Mouse (Mus musculus): Measurements from ENCODE around the gene Wrap73.

Wrap73 gene

DNA sequence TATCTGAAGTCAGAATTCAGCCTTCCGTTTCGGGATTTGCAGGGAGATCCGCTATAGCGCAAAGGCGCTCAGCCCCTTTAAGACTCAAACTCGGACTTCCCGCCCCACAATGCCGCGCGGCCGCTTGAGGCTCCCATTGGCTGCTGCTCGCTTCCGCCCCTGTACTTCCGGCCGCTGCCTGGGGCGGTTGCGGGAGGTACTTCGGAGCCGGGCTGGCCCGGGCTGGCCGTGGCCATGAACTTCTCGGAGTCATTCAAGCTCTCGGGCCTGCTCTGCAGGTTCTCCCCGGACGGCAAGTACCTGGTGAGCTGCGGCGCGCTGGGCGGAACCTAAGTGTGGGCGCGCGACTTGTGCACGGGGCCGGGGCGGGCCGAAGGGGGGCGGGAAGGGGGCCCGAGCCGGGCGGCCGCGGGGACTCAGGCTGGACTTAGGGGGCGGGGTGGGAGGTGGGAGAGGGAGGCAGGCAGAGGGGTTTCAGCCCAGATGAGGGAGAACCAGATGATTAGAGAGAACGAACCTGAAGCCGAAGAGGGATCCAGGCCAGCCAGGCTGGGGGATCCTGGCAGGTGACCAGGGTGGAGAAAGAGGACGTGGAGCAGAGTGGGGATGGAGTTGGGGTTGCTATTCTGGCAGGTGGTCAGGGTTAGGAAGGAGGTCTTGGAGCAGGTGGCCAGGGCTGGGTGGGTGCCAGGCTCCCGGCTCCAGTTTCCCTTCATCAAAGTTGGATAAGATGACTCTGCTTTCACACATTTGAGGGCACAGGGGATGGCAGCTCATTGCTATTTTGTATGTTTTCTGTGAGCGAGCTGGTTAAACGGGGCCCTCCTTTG lies at the start of gene Wrap73:
Gene Wrap73 (plus strand): TSS at position 162 of the 830 bp plus-strand sequence.
- DNase-seq, result peak; percentile 83

DNA sequence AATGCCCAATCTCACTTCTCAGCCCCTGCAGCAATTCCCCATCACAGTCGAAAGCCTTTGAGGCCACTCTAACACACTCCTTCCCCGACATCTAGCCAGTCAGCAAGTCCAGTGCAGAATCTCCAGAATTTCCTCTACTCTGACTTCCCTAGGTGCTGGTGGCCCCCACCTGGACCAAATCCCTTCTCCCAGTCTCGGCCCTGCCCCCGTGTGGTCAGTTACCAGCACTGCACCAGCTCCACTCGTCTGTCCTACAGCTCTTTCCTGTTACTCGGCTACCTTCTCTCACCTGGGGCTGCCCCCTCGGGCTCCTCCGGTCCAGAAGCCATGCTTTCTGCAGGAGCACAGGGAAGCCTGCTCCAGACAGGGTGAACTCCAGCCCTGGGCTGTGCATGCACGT lies 49.0 kb upstream of the Wrap73 start:
- DNase-seq, result peak; percentile 30

DNA sequence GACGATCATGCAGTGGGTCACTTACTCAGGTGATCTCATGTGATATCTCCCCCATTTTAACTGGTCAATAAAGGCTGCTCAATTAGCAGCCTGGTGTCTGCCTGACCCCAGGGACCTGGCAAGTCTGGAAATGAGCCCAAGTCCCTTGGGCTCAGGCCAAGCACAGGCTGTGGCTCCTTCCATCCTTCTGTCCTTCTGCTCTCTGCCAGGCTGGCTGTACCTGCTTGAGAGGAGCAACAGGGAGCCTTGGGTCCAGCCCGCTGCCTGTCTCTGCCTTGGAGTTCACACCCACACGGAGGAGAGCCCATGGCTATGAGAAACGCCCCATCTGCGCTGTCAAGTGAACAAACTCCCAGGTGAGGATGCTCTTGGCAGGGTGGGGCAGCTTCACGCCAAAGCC lies 46.1 kb upstream of the Wrap73 start:
- no peak for DNase-seq

GRCm38 (mm10) chr4:154099361-154099760 lies 42.8 kb upstream of the Wrap73 start:
- no peak for DNase-seq

- no peak for DNase-seq
Observed at GRCm38 (mm10) chr4:154103386-154103785, 38.8 kb upstream of the Wrap73 start.

DNA sequence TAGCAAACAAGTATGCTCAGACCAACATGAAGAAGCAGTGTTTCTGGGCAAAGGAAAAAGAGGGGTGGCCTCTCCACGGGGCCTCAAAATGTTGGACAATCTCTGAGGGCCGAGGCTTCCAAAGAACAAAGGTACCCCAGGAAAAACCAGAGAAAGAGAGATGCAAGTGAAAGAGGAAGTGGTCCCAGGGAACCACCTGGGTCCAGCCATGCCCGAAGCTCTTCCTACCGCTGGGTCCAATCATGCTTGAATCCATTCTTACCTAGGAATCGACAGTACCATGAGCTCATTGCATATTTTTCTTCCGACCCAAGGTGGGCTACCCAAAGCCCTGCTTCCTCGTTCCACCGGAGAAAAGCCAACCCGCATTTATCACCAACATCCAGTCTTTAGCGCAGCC lies 38.3 kb upstream of the Wrap73 start:
- no peak for DNase-seq

DNA sequence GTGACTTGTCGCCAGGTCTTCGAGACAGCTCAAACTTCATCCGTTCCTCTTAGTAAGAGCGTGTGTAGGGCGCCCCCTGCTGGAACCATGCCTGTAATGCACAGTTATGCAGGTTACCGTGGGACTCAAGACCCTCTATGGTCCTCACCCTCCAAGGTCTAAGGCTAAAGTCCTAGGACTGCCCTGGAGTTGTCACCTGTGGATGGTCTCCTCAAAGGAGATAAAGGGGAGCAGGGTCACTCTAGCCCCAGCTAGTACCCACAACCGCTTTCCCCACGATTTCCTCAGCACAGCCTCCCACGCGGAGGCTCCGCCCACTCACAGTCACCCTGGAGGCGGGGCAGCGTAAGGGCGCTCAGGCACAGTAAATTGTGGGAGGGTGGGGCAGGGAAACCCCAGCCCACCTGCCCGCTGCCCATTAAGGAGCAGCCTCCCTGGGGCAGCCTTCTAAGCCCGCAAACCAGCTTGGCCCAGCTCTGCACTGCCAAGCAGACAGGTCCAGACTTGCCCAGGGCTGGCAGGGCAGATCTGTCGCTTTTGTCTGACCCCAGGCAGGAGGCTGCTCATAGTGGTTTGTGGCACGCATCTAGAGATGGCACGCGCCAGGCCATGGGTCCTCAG lies 36.7 kb upstream of the Wrap73 start:
- peak; percentile 59 for DNase-seq

GRCm38 (mm10) chr4:154106497-154107061 lies 35.6 kb upstream of the Wrap73 start:
- no peak for DNase-seq

DNA sequence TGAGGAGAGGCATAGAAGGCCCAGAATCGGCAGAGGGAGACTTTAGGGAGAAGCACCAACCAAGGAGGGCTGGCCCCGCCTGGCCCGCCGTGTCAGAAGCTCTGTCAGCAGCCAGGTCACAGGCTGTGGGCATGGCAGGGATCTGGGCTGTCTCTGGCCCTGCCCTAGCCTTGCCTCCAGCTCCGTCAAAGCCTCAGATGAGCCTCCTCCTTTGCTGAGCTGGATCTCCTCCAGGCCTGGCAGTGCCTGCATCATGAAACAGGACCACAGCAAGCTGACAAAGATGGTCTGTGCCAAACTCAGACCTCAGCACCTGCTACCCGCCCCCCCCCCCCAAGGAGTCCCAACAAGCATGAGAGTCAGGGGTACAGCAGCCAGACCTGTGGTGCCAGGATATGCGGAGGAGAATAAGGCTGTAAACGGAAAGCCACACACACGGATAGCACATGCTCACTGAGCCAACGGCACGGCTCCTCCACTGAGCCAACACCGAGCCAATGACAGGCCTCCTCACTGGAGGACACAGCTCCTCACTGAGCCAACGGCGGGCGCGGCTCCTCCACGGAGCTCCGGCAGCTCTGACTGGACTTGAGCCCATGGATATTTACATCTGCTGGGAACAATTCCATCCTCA lies 32.8 kb upstream of the Wrap73 start:
- no peak for DNase-seq

DNA sequence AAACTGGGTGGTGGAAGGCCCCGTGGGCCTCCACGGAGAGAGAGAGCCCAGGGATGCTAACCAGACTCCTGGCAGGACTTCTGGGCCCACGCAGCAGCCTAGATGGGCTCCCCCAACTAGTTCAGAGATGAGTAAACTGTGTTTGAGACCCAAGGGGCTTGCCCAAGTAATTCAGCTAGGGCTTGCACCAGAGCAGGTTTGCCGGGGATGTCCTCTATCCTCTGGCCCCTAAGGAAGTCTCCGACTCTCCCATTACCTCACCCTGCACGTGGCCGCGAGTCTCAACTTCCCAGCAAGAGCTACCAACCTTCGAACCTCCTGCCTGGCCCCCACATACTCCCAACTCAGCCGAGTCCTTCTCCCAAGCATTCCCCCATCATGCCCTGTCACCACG lies 32.3 kb upstream of the Wrap73 start:
- DNase-seq, result no peak

- no peak for DNase-seq
Observed at GRCm38 (mm10) chr4:154116421-154116820, 25.8 kb upstream of the Wrap73 start.

DNA sequence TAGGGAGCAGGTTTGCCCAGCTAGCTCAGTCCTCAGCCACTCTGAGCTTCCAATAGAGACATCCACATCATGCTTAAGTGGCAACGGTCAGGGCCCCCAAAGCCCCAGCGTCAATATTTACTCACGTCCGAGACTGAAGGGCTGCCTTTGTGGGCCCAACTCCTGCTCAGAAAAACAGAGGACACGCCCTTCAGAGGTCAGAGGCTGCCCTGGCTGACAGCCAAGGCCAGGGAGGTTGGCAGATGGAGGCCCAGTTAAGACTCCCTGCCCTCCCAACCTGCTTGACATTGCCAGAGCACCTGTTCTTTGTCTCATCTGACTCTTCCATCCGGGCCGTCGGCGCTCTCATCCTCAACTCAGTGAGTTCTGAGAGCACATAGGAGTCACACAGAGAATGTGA lies 23.4 kb upstream of the Wrap73 start:
- DNase-seq, result no peak

GRCm38 (mm10) chr4:154119208-154119607 lies 23.0 kb upstream of the Wrap73 start:
- DNase-seq, result no peak

- DNase-seq, result no peak
Observed at GRCm38 (mm10) chr4:154121800-154122199, 20.4 kb upstream of the Wrap73 start.

- no peak for DNase-seq
Observed at GRCm38 (mm10) chr4:154122374-154122773, 19.8 kb upstream of the Wrap73 start.

DNA sequence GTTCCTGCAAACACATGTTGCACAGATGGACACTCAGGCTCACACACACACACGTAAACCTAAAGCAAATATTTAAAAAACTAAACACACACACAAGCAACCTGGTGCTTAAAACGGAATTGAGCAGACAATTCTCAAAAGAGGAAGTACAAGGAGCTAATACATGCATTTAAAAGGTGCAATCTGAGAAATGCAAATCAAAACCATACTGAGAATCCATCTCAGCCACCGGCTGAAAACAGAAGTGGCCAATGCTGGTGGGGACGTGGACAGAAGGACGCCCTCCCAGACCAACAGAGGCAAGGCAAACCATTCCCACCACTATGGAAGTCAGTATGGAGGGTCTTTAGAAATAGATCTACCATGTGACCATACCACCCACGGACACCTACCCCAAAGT lies 18.6 kb upstream of the Wrap73 start:
- no peak for DNase-seq

- DNase-seq, result no peak
Observed at GRCm38 (mm10) chr4:154125202-154125601, 17.0 kb upstream of the Wrap73 start.

DNA sequence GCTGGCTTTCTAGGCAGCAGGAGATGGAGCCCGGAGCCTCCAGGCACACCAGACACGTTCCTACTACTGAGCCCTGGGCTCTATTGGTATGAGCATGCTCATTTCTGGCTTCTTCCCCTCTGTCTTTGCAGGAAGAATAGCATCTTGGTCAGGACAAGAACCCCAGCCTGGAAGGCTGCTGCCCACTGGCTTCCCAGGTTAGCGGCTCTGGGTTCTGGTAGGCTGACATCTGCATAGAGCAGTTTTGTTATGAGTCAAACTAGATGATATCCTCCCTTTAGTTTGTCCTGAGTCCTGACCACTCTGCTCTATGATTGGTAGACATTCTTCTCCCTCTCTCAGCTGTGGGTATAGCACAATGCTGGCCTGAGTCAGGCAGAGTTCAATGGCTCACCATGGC lies 14.9 kb upstream of the Wrap73 start:
- DNase-seq, result no peak

GRCm38 (mm10) chr4:154129950-154130349 lies 12.2 kb upstream of the Wrap73 start:
- no peak for DNase-seq

GRCm38 (mm10) chr4:154131894-154132293 lies 10.3 kb upstream of the Wrap73 start:
- no peak for DNase-seq

- no peak for DNase-seq
Observed at GRCm38 (mm10) chr4:154134803-154135202, 7.4 kb upstream of the Wrap73 start.

DNA sequence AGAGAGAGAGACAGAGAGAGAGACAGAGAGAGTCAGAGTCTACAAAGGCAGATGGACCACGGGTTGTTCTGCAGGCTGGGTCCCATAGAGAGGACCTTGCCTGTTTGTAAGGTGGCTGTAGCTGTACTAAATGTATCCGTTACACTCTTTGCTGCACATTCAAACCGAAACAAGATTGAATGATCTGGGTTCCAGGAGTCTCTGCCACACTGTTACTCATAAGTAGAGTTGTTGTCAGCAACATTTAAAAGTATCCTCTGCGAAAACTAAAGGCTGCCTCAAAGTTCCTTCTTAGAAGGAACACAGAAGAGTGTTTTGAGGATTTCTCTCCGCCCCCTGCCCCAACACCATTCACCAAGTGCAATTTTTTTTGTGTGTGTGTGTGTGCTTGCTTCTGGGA lies 5.0 kb upstream of the Wrap73 start:
- DNase-seq, result no peak

DNA sequence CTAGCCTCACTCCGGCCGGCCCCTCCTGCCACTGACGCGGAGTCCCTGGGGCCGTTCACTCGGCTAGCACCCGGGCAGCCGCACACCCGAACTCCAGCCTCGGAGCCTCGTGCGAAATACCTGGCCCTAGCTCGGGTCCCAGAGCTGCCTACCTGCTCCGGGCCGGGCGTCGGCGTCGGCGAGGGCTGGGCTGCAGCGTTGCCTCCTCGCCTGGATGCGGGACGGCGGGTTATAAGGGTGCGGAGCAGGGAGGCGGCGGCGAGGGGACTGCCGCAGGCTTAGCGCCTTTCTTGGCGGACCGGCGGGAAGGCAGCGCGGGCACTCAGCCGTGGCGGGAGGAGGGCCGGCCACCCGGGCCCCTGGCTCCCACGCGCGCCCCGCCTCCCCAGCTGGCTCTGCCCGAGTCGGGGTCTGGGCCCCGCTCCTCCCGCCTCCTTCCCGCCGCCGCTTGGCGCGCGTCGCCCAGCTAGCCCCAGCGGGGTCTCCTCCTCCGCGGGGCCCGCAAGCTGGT lies 2.4 kb upstream of the Wrap73 start:
- no peak for DNase-seq

DNA sequence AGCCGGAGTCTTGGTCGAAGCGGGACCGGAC lies 2.2 kb upstream of the Wrap73 start, which contains the start of gene Trp73:
Gene Trp73 (minus strand): TSS at position 27 of the 31 bp plus-strand sequence.
- no peak for DNase-seq

All from thymus, postnatal 25 days (tissue).